8 mouse cellular contexts compared by ENCODE assay signal in genomic region chr7:47052276-47052675, GRCm38 (mm10). TPM values are rescaled to one million over a fixed set of nuclear protein-coding genes. Genes with fewer than 3 reads are reported as not detected.
DNase-seq lines count a peak whose midpoint lies in the region; ATAC-seq and TF ChIP-seq lines count a peak whose summit lies in the region.

No protein-coding gene starts in this region.

- peak overlapping the region; percentile 79 for H3K4me2 ChIP-seq in embryonic facial prominence, embryonic 14.5 days (ENCODE audit: low read depth, low read length)
- H3K4me2 ChIP-seq in heart, postnatal 0 days (ENCODE audit: low read depth, low read length), result peak overlapping the region; percentile 70
- peak overlapping the region; percentile 83 for H3K4me2 ChIP-seq in neural tube, embryonic 12.5 days (replicated peaks)

- WGBS in embryonic facial prominence, embryonic 14.5 days, result 19% methylated on average over 3 of the region's 3 CpGs
- 1% methylated on average over 3 of the region's 3 CpGs for WGBS in heart, postnatal 0 days
- 57% methylated on average over 3 of the region's 3 CpGs for WGBS in neural tube, embryonic 12.5 days

- H3K4me3 ChIP-seq in embryonic facial prominence, embryonic 14.5 days (ENCODE audit: low read depth, low read length), result peak overlapping the region; percentile 10; the same call in 1 of the 2 replicates
- peak overlapping the region; percentile 59; the same call in 1 of the 2 replicates for H3K4me3 ChIP-seq in heart, postnatal 0 days (ENCODE audit: low read depth, low read length)
- H3K4me3 ChIP-seq in neural tube, embryonic 12.5 days, result no peak overlapping the region

- peaks cover 5% of the 10 kb centered on the region; the same call in 1 of the 2 replicates for H3K36me3 ChIP-seq in embryonic facial prominence, embryonic 14.5 days (ENCODE audit: control insufficient read depth, insufficient read depth, low read length)
- H3K36me3 ChIP-seq in heart, postnatal 0 days (replicated peaks; ENCODE audit: control insufficient read depth, insufficient read depth, low read length), result 0 out of 2 replicates have a peak, but pooled peaks cover 3% of the 10 kb centered on the region
- H3K36me3 ChIP-seq in neural tube, embryonic 12.5 days, result peaks cover 12% of the 10 kb centered on the region; the same call in 1 of the 2 replicates

- peak overlapping the region; percentile 26; the same call in 1 of the 2 replicates for H3K9ac ChIP-seq in embryonic facial prominence, embryonic 14.5 days (ENCODE audit: low read depth, low read length)
- H3K9ac ChIP-seq in heart, postnatal 0 days (replicated peaks; ENCODE audit: low read depth, low read length), result 0 out of 2 replicates have a peak overlapping the region, but pooled peaks have one; percentile 29
- no peak overlapping the region for H3K9ac ChIP-seq in neural tube, embryonic 12.5 days

- peaks cover 13% of the 10 kb centered on the region for H3K4me1 ChIP-seq in embryonic facial prominence, embryonic 14.5 days (ENCODE audit: control insufficient read depth, insufficient read depth, low read length)
- H3K4me1 ChIP-seq in heart, postnatal 0 days (ENCODE audit: control insufficient read depth, insufficient read depth), result peaks cover 35% of the 10 kb centered on the region
- peaks cover 26% of the 10 kb centered on the region for H3K4me1 ChIP-seq in neural tube, embryonic 12.5 days

- peak overlapping the region; percentile 77 for H3K27ac ChIP-seq in embryonic facial prominence, embryonic 14.5 days (replicated peaks; ENCODE audit: low read depth, low read length)
- H3K27ac ChIP-seq in heart, postnatal 0 days (ENCODE audit: low read depth), result peak overlapping the region; percentile 82
- H3K27ac ChIP-seq in neural tube, embryonic 12.5 days, result no peak overlapping the region

- DNase-seq in ovary, adult 18-20 months (ENCODE audit: low spot score), result peak; percentile 46
- no peak for DNase-seq in ovary, postnatal 10 days (ENCODE audit: low spot score)
- peak; percentile 20 for DNase-seq in embryonic facial prominence, embryonic 14.5 days (ENCODE audit: low spot score)
- peak; percentile 96 for DNase-seq in heart, postnatal 0 days (ENCODE audit: low spot score)
- peak; percentile 59 to 65 for DNase-seq in kidney, postnatal 4 days
- DNase-seq in layer of hippocampus, postnatal 14 days (ENCODE audit: low spot score in 2 of 2), result no peak
- no peak for DNase-seq in urinary bladder, postnatal 10 days (ENCODE audit: low spot score)

- ATAC-seq in embryonic facial prominence, embryonic 14.5 days (ENCODE audit: low read depth), result no peak
- ATAC-seq in heart, postnatal 0 days (ENCODE audit: insufficient read depth, low read depth), result peak; percentile 30
- no peak for ATAC-seq in neural tube, embryonic 12.5 days (ENCODE audit: low FRiP score, low read depth)

- no peak for TF ChIP-seq CTCF in heart, postnatal 0 days (IDR thresholded peaks at IDR 0.05; ENCODE audit: low read depth)

- no peaks in the 10 kb centered on the region for H3K9me3 ChIP-seq in embryonic facial prominence, embryonic 14.5 days (ENCODE audit: control insufficient read depth, low read length)
- no peaks in the 10 kb centered on the region for H3K9me3 ChIP-seq in heart, postnatal 0 days (replicated peaks; ENCODE audit: control insufficient read depth, low read length)
- no peaks in the 10 kb centered on the region for H3K9me3 ChIP-seq in neural tube, embryonic 12.5 days

- H3K27me3 ChIP-seq in embryonic facial prominence, embryonic 14.5 days (replicated peaks; ENCODE audit: control insufficient read depth, insufficient read depth, low read length), result no peaks in the 10 kb centered on the region
- no peaks in the 10 kb centered on the region for H3K27me3 ChIP-seq in heart, postnatal 0 days (ENCODE audit: control insufficient read depth, insufficient read depth, low read length)
- H3K27me3 ChIP-seq in neural tube, embryonic 12.5 days (replicated peaks), result no peaks in the 10 kb centered on the region

- TF ChIP-seq EP300 in heart, postnatal 0 days (IDR thresholded peaks at IDR 0.05; ENCODE audit: low read depth), result no peak; the same call in 1 of the 2 replicates

RNA-seq across cellular contexts. Expression of gene Tmem86a, which starts 1.9 kb away (rescaled TPM):
- polyA plus RNA-seq in embryonic facial prominence, embryonic 14.5 days (2014; fragmentation: Nextera tagmentation; extraction: Ambion mirVana), result 19.6 and 25.9 TPM in 2 replicates
- total RNA-seq in heart, postnatal 0 days (2014; rRNA removed; ENCODE audit: low replicate concordance), result 12.8 and 18.5 TPM in 2 replicates
- polyA plus RNA-seq in heart, postnatal 0 days (2015; fragmentation: Nextera tagmentation; extraction: Ambion mirVana), result 32.0 and 32.3 TPM in 2 replicates
- polyA plus RNA-seq in neural tube, embryonic 12.5 days (2016; fragmentation: Nextera tagmentation; extraction: Ambion mirVana), result 19.5 TPM in 2 replicates
- 10 to 100 TPM; 15.5 to 16.5 TPM for total RNA-seq in layer of hippocampus, postnatal 14 days (2021)

RNA-seq across cellular contexts. Expression of gene Spty2d1, which starts 44.1 kb away (rescaled TPM):
- polyA plus RNA-seq in embryonic facial prominence, embryonic 14.5 days (2014; fragmentation: Nextera tagmentation; extraction: Ambion mirVana), result 22.1 and 23.1 TPM in 2 replicates
- 8.7 and 9.4 TPM in 2 replicates for total RNA-seq in heart, postnatal 0 days (2014; rRNA removed; ENCODE audit: low replicate concordance)
- 7.7 and 7.8 TPM in 2 replicates for polyA plus RNA-seq in heart, postnatal 0 days (2015; fragmentation: Nextera tagmentation; extraction: Ambion mirVana)
- polyA plus RNA-seq in neural tube, embryonic 12.5 days (2016; fragmentation: Nextera tagmentation; extraction: Ambion mirVana), result 11.2 and 13.0 TPM in 2 replicates
- total RNA-seq in layer of hippocampus, postnatal 14 days (2021), result 10 to 100 TPM; 12.8 to 13.1 TPM

Comparison
In these comparisons a context has a peak if more than half of its experiments do, and no peak if none do; other contexts are left out.
1. DNase-seq: peak in ovary, adult 18-20 months (single experiment), embryonic facial prominence, embryonic 14.5 days (single experiment), heart, postnatal 0 days (single experiment) and kidney, postnatal 4 days (2 of 2); none in ovary, postnatal 10 days (single experiment), layer of hippocampus, postnatal 14 days (0 of 2) and urinary bladder, postnatal 10 days (single experiment).
2. Peak in every context shown above with its lines, with median percentiles within 50 percentile points of each other: H3K4me2 ChIP-seq.